Mouse (Mus musculus) E14TG2a.4 (cell line): ENCODE measurements around the gene Ncdn.

ENCODE experiments used
- CTCF ChIP-seq: conservative IDR thresholded peaks from 2 replicates; pipeline ENCODE4 v1.5.1; 2014; ENCODE audit warnings: low read length
- NANOG ChIP-seq: IDR thresholded peaks from 2 replicates; pipeline ENCODE4 v1.6.1; 2014; ENCODE audit warnings: borderline replicate concordance, low read length, mixed read lengths
- POU5F1 ChIP-seq: IDR thresholded peaks from 2 replicates; pipeline ENCODE4 v1.6.1; 2014; ENCODE audit warnings: low read length, borderline replicate concordance

DNA sequence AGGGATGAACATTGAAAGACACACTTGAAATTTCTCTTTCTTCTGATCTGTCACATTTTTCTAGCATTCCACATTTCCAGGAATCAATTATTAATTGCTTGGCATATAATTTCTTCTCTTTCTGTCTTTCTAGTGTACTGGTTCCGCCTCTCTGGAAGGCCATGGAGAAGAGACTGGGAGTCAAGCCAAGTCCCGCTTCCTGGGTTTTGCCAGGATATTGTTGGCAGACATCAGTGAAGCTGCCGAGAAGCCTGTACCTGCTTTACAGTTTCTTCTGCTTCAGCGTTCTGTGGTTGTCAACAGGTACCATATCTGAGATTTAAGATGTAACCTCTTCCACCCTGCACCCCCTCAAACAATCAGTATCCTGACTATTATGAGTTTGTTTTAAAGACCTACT, 3.5 kb upstream of the Ncdn start:
- TF ChIP-seq CTCF (no peak), POU5F1 (no peak), NANOG (no peak)
